Mouse (Mus musculus): ENCODE results near the gene Gipc2. TPM values are rescaled to one million over a fixed set of nuclear protein-coding genes. Genes with fewer than 3 reads are reported as not detected.
"Not testable (repeated sequence)": the region's sequence is repeated elsewhere in the genome, so short reads cannot be mapped to it uniquely, and the experiment has no call there.

Gipc2 gene
- total RNA-seq, 2 experiments from 2014 or later, result 0.55 TPM; not detected in 1

DNA sequence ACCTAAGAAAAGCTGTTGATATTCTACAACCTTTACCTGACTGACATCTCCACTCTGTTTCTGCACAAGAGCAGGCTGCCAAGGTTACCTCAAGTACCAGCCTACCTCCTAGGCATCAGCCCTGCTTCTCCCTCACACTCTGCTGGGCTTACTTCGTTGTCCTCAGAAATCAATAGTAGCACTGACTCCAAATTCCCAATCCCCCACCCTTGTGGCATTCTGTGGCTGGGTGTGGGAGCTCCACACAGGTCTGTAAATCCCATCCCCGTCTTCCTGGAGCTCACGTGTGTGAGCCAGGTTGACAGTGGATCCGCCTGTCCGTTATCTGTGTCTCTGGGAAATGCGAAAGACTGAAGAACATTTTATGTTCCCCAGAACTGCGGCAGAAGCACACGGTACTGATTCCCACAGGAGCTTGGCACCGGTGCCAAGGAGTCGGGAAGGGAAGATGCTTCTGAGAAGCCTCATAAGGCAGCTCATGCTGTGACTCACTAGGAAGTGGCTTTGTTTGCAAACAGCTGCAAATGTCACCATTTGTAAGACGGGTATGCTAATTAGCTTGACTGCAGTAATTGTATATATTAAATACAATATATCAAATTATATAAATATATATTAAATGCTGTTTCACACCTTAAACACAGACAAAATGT lies 10.6 kb downstream of the Gipc2 start:
- no peak for DNase-seq (ENCODE audit: low spot score)

DNA sequence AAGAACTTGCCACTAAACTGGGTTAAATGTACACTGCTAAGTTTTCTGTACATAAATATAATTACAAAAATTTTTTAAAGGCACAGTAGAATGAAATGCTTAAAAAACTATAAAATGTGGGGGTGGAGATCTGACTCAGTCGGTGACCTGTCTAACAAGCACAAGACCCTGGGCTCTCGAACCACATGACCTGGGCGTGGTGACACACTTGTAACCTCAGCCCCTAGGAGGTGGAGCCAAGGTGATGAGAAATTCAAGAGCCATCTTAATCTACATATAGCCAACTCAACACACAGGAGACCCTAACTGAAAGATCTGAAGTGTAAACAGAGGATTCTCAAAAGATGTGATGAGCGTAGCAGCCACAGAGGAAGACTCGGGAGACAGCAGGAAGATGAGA lies 11.9 kb downstream of the Gipc2 start:
- DNase-seq (ENCODE audit: low spot score), result no peak

- no peak for DNase-seq (ENCODE audit: low spot score)
These were observed 12.9 kb downstream of the Gipc2 start for GRCm38 (mm10) chr3:152153152-152153551.

GRCm38 (mm10) chr3:152152483-152152804 lies 13.6 kb downstream of the Gipc2 start:
- DNase-seq (ENCODE audit: low spot score), result no peak

- DNase-seq (ENCODE audit: low spot score), result no peak
These were observed 14.1 kb downstream of the Gipc2 start for GRCm38 (mm10) chr3:152151725-152152482.

GRCm38 (mm10) chr3:152149863-152150262 lies 16.2 kb downstream of the Gipc2 start:
- DNase-seq (ENCODE audit: low spot score), result no peak

DNA sequence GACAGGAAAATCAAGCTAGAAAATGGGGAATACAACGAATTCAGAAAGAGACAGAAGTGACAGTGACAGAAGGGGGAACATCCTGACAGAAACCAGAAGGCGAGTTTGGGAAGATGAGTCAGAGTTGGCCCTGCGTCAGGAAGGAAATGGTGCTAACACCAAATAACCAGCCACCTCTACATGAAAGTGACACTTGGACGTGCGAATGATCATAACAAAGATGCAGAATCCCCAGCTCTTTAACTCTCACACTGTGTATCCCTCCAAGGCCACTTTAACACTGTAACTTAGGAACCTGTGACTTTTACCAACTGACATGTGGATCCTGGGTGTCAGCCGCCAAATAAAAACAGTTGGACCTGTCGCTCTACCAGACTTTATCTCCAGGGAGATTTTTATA lies 16.6 kb downstream of the Gipc2 start:
- peak; percentile 37 for DNase-seq (ENCODE audit: low spot score)

DNA sequence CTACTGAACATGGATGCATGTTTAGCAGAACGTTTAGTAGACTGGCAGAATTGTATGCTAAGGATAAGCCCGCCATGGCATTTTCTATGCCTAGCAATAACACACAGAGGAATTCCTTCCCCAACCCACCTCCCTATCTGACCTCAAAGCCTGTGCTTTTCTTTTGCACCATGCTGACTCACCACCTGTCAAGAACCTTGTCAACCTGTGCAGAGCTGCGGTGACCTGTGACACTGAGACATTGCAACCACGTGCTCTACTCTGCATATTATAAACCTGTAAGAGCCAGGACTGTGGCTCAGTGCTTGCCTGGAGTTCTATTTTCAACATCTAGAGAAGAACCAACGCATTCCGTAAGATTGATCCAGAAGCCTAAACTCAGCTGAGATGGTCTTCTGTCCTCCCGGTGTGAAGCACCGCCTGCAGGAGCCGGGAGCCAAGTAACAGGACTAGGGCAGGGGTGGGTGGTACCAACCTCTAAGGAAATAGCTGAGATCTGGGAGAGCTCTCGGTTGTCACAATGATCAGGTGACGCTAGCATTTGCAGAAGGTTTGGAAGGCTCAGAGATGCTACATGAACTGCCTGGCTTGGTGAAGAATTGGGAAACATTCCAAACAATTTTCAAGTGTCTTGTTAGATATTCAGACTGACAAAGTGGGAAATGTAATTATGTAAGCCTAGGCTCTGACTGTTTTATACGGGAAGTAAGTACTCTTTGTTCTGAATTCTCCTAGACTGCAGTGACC lies 18.8 kb downstream of the Gipc2 start:
- DNase-seq (ENCODE audit: low spot score), result no peak

- DNase-seq (ENCODE audit: low spot score), result peak; percentile 79
These were observed 20.8 kb downstream of the Gipc2 start for GRCm38 (mm10) chr3:152145186-152145585.

- peak; percentile 50 for DNase-seq (ENCODE audit: low spot score)
These were observed 22.9 kb downstream of the Gipc2 start for GRCm38 (mm10) chr3:152142989-152143695.

DNA sequence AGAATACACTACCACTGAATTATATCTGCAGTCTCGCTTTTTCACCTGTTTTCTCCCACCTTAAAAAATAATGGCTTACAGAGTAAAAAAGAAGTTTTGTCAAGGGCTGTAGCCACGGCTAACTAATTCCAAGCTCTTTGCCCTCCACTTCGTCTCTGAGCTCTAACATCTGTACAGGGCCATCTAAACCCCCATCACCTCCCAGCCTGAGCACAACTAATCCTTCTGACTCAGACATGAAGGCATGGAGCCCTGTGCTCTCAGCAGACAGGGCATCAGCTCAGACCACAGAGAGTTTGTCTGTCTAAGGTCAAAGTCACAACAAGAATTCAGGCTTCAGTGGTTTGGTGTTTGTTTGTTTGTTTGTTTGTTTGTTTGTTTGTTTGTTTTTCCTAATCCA lies 23.9 kb downstream of the Gipc2 start:
- DNase-seq (ENCODE audit: low spot score), result no peak

DNA sequence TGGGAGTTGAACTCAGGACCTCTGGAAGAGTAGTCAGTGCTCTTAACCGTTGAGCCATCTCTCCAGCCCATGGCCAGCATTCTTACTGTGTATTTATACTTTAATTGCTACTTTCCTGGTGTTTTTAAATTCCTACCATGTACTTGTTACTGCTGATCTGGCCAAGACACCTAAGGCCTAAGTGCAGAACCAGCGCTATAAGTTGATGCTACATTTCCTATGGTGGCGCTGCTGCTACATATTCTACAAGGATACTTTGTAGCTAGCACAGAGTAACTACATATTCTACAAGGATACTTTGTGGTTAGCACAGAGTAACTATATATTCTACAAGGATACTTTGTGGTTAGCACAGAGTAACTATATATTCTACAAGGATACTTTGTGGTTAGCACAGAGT lies 26.7 kb downstream of the Gipc2 start:
- not testable (repeated sequence) for DNase-seq (ENCODE audit: low spot score)

DNA sequence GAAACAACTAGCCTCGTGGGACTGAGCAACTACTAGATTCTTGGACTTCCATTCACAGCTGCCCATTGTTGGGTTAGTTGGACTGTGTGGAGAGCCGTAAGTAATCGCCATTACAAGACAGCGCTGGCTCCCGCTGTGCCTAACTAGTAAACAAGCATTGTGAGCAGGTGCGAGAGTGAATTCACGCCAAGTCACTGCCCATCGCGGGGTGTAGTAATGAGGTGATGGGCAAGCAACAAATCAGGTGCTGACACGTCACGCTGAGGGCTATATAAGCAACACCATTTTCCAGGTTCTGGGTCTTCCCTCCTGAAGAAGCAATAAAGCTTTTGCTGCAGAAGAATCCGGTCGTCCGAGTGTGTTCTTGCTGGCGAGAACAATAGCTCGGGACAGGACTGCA lies 29.9 kb downstream of the Gipc2 start:
- DNase-seq (ENCODE audit: low spot score), result not testable (repeated sequence)

GRCm38 (mm10) chr3:152133621-152134020 lies 32.4 kb downstream of the Gipc2 start:
- peak; percentile 41 for DNase-seq (ENCODE audit: low spot score)

DNA sequence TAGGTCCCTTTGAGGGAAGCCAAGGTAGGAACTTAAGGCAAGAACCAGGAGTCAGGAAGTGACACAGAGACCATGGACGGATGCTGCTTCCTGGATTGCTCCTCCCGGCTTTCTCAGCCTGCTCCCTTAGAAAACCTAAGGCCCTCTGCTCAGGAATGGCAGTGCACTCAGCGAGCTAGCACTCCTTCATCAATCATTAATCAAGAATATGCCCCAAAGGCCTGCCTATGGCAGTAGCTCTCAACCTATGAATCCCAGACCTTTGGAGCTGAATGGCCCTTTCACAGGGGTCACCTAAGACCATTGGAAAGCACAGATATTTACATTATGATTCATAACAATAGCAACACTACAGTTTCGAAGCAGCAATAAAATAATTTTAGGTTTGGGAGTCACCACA lies 35.1 kb downstream of the Gipc2 start:
- DNase-seq (ENCODE audit: low spot score), result no peak

- not testable (repeated sequence) for DNase-seq (ENCODE audit: low spot score)
These were observed 36.6 kb downstream of the Gipc2 start for GRCm38 (mm10) chr3:152129426-152129825.

DNA sequence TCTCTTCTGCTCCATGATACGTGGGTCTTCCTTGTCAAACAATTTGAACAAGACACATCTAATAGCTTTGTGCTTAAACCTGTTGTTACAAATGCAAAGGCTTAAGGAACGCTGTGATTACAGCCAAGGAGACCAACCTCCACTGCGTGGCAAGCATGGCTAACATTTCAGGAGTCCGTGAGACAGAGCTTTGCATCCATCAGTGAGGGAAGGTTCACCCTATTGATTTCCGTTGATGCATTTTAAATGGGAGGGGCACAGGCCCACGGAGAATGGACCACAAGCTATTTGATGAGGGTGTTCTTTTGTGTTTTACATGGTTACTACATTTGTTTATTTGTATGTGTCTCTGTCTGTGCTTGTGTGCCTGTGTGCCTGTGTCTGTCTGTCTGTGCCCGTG lies 37.4 kb downstream of the Gipc2 start:
- DNase-seq (ENCODE audit: low spot score), result no peak

DNA sequence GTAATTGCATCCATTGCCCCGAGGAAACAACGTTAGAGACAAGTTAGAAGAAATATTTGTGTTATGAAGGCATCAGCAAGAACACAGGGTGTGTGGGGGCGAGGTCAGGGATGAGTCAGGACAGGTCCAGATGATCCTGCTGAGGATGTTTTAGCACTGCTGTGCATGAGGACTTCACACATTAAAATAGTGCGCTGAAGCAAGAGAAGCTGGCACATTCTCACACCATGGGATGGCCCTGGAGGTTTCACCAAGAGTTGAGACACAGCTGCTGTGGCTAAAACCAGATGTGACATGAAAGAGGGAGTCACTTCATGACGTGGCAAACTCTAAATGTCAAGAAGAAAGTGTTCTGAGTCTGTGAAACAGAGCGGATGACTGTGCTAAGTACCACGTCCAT lies 38.9 kb downstream of the Gipc2 start:
- no peak for DNase-seq (ENCODE audit: low spot score)

GRCm38 (mm10) chr3:152122720-152123119 lies 43.3 kb downstream of the Gipc2 start:
- DNase-seq (ENCODE audit: low spot score), result no peak

GRCm38 (mm10) chr3:152122101-152122500 lies 43.9 kb downstream of the Gipc2 start:
- peak; percentile 77 for DNase-seq (ENCODE audit: low spot score)

DNA sequence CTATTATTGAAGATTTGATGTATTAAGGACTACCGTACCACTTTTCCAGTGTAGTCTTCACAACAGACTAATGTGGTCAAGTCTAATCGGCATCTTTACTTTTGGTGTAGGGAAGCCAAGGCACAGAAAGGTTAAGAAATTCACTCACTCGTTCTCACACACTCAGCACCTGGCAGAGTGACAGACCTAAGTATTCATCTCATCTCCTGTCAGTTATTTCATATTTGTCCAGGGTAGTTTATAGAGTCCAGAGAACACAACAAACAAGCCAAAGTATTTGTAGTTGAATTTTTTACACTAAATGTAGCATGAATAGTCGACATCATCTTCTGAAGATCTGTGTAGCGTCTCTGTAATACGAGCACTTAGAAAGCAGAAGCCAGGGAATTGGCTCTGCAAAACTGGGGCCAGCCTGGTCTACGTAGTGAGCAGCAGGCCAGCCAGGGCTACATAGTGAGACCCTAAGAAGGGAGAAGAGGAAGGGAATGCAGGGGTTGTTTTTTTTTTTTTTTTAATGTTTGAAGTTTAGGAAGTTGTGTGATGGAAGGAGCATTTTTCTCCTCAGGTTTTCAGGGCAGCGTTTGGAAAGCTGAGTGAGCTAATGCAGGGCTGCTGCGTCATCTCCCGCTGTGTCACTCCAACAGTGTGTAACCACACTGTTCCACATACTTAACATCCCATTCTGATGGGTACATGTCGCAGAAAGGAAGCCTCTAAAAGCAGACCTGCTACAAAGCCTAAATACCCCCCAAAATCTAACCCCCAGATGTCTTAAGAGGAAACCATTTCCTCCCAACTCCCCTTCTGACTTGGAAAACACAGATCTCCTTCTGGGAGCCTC lies 44.6 kb downstream of the Gipc2 start:
- no peak for DNase-seq (ENCODE audit: low spot score)
